ENCODE assay signal across 22 mouse cellular contexts in the genomic region with DNA sequence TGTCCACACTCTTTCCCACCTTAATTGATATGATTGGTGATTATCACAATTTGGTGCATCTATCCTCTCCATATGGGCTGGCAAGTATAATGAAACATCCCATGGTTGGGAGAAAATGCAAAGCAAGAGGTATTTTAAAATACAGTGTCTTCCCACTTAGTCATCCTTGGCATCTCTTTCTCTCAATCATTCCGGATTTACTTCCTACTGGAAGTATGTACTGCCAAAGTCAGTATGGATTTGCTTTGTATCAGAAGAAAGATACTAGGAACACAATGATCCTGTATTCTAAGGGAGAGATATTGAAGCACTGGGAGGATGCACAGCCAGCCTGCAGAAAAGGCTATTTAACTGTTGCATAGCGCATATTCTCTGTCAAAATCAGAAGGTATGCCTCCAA.
DNase-seq lines count a peak whose midpoint lies in the region; ATAC-seq lines count a peak whose summit lies in the region.
"Had no signal": no experiment of that assay in that cellular context is flagged by ENCODE, and none has a peak within 500 bp of the region (broad histone marks: within the 10 kb centered on the region; RNA-seq: fewer than 3 reads in every experiment).

No protein-coding gene starts in this region.

- H3K27me3 ChIP-seq in forebrain, embryonic 15.5 days = no peaks in the 10 kb centered on the region
- H3K27me3 ChIP-seq: CH12.LX, Patski had no signal

- H3K9me3 ChIP-seq in forebrain, embryonic 15.5 days = no peaks in the 10 kb centered on the region
- H3K9me3 ChIP-seq: G1E had no signal

- ATAC-seq in frontal cortex, adult (ENCODE audit: low TSS enrichment) = peak; percentile 86
- ATAC-seq in forebrain, embryonic 15.5 days (replicated peaks) = no peak
- ATAC-seq: activated CD4-positive, CD25-positive, alpha-beta regulatory T cell, adult 4 months; CD4-positive, CD25-positive, alpha-beta regulatory T cell, adult 4 months; Patski had no signal

- H3K9ac ChIP-seq in forebrain, embryonic 15.5 days (replicated peaks) = no peak overlapping the region

- no peak overlapping the region for H3K27ac ChIP-seq in forebrain, embryonic 15.5 days (replicated peaks)

- no peaks in the 10 kb centered on the region for H3K36me3 ChIP-seq in forebrain, embryonic 15.5 days
- H3K36me3 ChIP-seq: G1E had no signal

- H3K4me3 ChIP-seq in forebrain, embryonic 15.5 days = no peak overlapping the region

- H3K4me2 ChIP-seq in forebrain, embryonic 15.5 days (replicated peaks) = no peak overlapping the region

- H3K4me1 ChIP-seq in forebrain, embryonic 15.5 days = no peaks in the 10 kb centered on the region

- 90% methylated on average over 2 of the region's 2 CpGs for WGBS in forebrain, embryonic 15.5 days

- no peak for DNase-seq in frontal cortex, postnatal 10 days (ENCODE audit: low spot score in 2 of 2)
- peak; percentile 54 for DNase-seq in brain, adult 2 months (ENCODE audit: low read depth, low spot score)
- DNase-seq in telencephalon, adult 2 months (ENCODE audit: low read depth, low spot score) = peak; percentile 38
- DNase-seq in urinary bladder, postnatal 4 days (ENCODE audit: low spot score in 2 of 2) = no peak
- DNase-seq: adrenal gland, adult 2 months; adrenal gland, adult 8-10 months; adrenal gland, postnatal 10 days; adrenal gland, postnatal 14 days; adrenal gland, postnatal 25 days; adrenal gland, postnatal 36 days; B cell, adult 2 months; cerebellum, adult 11 months; cerebellum, adult 11-12 months; cerebellum, adult 18-20 months; cerebellum, adult 2 months had no signal

Comparison
In these comparisons a context has a peak if more than half of its experiments do, and no peak if none do; other contexts are left out.
1. DNase-seq: peak in brain, adult 2 months (single experiment) and telencephalon, adult 2 months (single experiment); none in frontal cortex, postnatal 10 days (0 of 2) and urinary bladder, postnatal 4 days (0 of 2).